Mouse (Mus musculus) midbrain, embryonic 13.5 days (tissue): ENCODE results near the gene Hus1b. TPM values are rescaled to one million over a fixed set of nuclear protein-coding genes. Genes with fewer than 3 reads are reported as not detected.

Source experiments
- ATAC-seq: fragments of 200-750 bp; cut with Nextera tagmentation; 2 replicates; pipeline ENCODE4 v1.8.0; 2017; ENCODE audit warnings: mild to moderate bottlenecking, moderate TSS enrichment, moderate library complexity
- H3K27ac ChIP-seq: fragments of 300-500 bp; sonication (generic); 2 replicates; pipeline ENCODE4 v1.5.1; 2015; ENCODE audit warnings: inconsistent platforms, mild to moderate bottlenecking, moderate library complexity
- H3K27me3 ChIP-seq: fragments of 300-500 bp; sonication (generic); 2 replicates; pipeline ENCODE4 v1.6.1; 2015; ENCODE audit warnings: mild to moderate bottlenecking, inconsistent platforms
- H3K36me3 ChIP-seq: fragments of 300-500 bp; sonication (generic); 2 replicates; pipeline ENCODE4 v1.6.1; 2015; ENCODE audit warnings: mild to moderate bottlenecking, inconsistent platforms
- H3K4me1 ChIP-seq: fragments of 300-500 bp; sonication (generic); replicated peaks from 2 replicates; pipeline ENCODE4 v1.6.1; 2015; ENCODE audit warnings: inconsistent platforms
- H3K4me2 ChIP-seq: fragments of 300-500 bp; sonication (generic); replicated peaks from 2 replicates; pipeline ENCODE4 v1.6.1; 2015; ENCODE audit warnings: moderate library complexity, mild to moderate bottlenecking, inconsistent platforms
- H3K4me3 ChIP-seq: fragments of 300-500 bp; sonication (generic); replicated peaks from 2 replicates; pipeline ENCODE4 v1.5.1; 2015; ENCODE audit warnings: mild to moderate bottlenecking, inconsistent platforms
- H3K9ac ChIP-seq: fragments of 300-500 bp; sonication (generic); replicated peaks from 2 replicates; pipeline ENCODE4 v1.6.1; 2015; ENCODE audit warnings: mild to moderate bottlenecking, inconsistent platforms
- H3K9me3 ChIP-seq: fragments of 300-500 bp; sonication (generic); 2 replicates; pipeline ENCODE4 v1.6.1; 2016; ENCODE audit warnings: mild to moderate bottlenecking, inconsistent platforms
- WGBS: fragments of 180-500 bp; shearing (Covaris S2); methylation state at CpG from one replicate; pipeline ENCODE4 v1.1.7; 2015; 5-methylcytosine and 5-hydroxymethylcytosine counted together
- polyA plus RNA-seq: library from polyadenylated mRNA; unstranded; fragments of >200 nt; fragmentation: Nextera tagmentation; extraction: Ambion mirVana; gene quantifications from 2 replicates; pipeline ENCODE4 v1.2.1, GENCODE M21; 2015

Hus1b gene
- polyA plus RNA-seq, 1 experiment from 2014 or later, result not detected

- Histone ChIP-seq H3K4me1 (peaks cover 14% of the 10 kb centered on the region), H3K27me3 (no peaks in the 10 kb centered on the region), H3K4me2 (peak overlapping the region; percentile 68), H3K9ac (peak overlapping the region; percentile 83), H3K4me3 (peak overlapping the region; percentile 70), H3K27ac (no peak overlapping the region), H3K36me3 (no peaks in the 10 kb centered on the region), H3K9me3 (no peaks in the 10 kb centered on the region)
- peak; percentile 74 for ATAC-seq
- 21% methylated on average over 5 of the region's 5 CpGs for WGBS
These were observed 26.7 kb upstream of the Hus1b start for GRCm38 (mm10) chr13:30974247-30974630.

- peak; percentile 99 for ATAC-seq
- Histone ChIP-seq H3K9ac (peak within 1 kb of the TSS; percentile 83), H3K27me3 (no peaks in the 10 kb centered on the region), H3K4me1 (peaks cover 14% of the 10 kb centered on the region), H3K9me3 (no peaks in the 10 kb centered on the region), H3K4me2 (peak within 1 kb of the TSS; percentile 68), H3K36me3 (no peaks in the 10 kb centered on the region), H3K4me3 (peak within 1 kb of the TSS; percentile 70), H3K27ac (peak within 1 kb of the TSS; percentile 88)
- under 1% methylated on average over 54 of the region's 54 CpGs for WGBS
These were observed 26.1 kb upstream of the Hus1b start, which contains the start of the genes Exoc2 and Gm5447 for GRCm38 (mm10) chr13:30973501-30974246. Exoc2 (minus strand) TSS chr13:30974093. Gm5447 (plus strand) TSS chr13:30974204.

GRCm38 (mm10) chr13:30972102-30972501 lies 24.5 kb upstream of the Hus1b start:
- WGBS, result 95% methylated on average over 2 of the region's 2 CpGs
- H3K9me3 ChIP-seq, result no peaks in the 10 kb centered on the region
- no peaks in the 10 kb centered on the region for H3K36me3 ChIP-seq
- no peak for ATAC-seq
- no peak overlapping the region for H3K4me2 ChIP-seq
- peaks cover 16% of the 10 kb centered on the region for H3K4me1 ChIP-seq
- no peak overlapping the region for H3K4me3 ChIP-seq
- no peak overlapping the region for H3K9ac ChIP-seq
- H3K27ac ChIP-seq, result no peak overlapping the region
- no peaks in the 10 kb centered on the region for H3K27me3 ChIP-seq

- H3K4me3 ChIP-seq, result no peak overlapping the region
- H3K4me1 ChIP-seq, result peaks cover 26% of the 10 kb centered on the region
- no peaks in the 10 kb centered on the region for H3K27me3 ChIP-seq
- 92% methylated on average over 3 of the region's 3 CpGs for WGBS
- no peaks in the 10 kb centered on the region for H3K36me3 ChIP-seq
- no peak overlapping the region for H3K4me2 ChIP-seq
- ATAC-seq, result no peak
- no peak overlapping the region for H3K9ac ChIP-seq
- no peaks in the 10 kb centered on the region for H3K9me3 ChIP-seq
- no peak overlapping the region for H3K27ac ChIP-seq
These were observed 23.5 kb upstream of the Hus1b start for GRCm38 (mm10) chr13:30971047-30971446.

GRCm38 (mm10) chr13:30968311-30968710 lies 20.8 kb upstream of the Hus1b start:
- Histone ChIP-seq H3K9me3 (no peaks in the 10 kb centered on the region), H3K36me3 (no peaks in the 10 kb centered on the region), H3K27ac (no peak overlapping the region), H3K4me1 (peaks cover 24% of the 10 kb centered on the region), H3K4me2 (no peak overlapping the region), H3K27me3 (no peaks in the 10 kb centered on the region), H3K4me3 (no peak overlapping the region), H3K9ac (no peak overlapping the region)
- no peak for ATAC-seq
- WGBS, result 65% methylated on average over 4 of the region's 4 CpGs

- H3K27ac ChIP-seq, result no peak overlapping the region
- peak overlapping the region; percentile 55; the same call in 1 of the 2 replicates for H3K9ac ChIP-seq
- H3K4me3 ChIP-seq, result peak overlapping the region; percentile 12; the same call in 1 of the 2 replicates
- 8% methylated on average over 10 of the region's 10 CpGs for WGBS
- H3K27me3 ChIP-seq, result no peaks in the 10 kb centered on the region
- peaks cover 16% of the 10 kb centered on the region for H3K4me1 ChIP-seq
- H3K36me3 ChIP-seq, result no peaks in the 10 kb centered on the region
- peak; percentile 82 for ATAC-seq
- H3K9me3 ChIP-seq, result no peaks in the 10 kb centered on the region
- peak overlapping the region; percentile 45 for H3K4me2 ChIP-seq
These were observed 18.9 kb upstream of the Hus1b start for GRCm38 (mm10) chr13:30966507-30966911.

GRCm38 (mm10) chr13:30961932-30962331 lies 14.4 kb upstream of the Hus1b start:
- 64% methylated on average over 2 of the region's 2 CpGs for WGBS
- no peaks in the 10 kb centered on the region for H3K9me3 ChIP-seq
- H3K9ac ChIP-seq, result no peak overlapping the region
- H3K27ac ChIP-seq, result no peak overlapping the region
- no peak overlapping the region for H3K4me3 ChIP-seq
- no peaks in the 10 kb centered on the region for H3K27me3 ChIP-seq
- H3K4me1 ChIP-seq, result peaks cover 21% of the 10 kb centered on the region
- ATAC-seq, result no peak
- no peak overlapping the region for H3K4me2 ChIP-seq
- peaks cover 5% of the 10 kb centered on the region; the same call in 1 of the 2 replicates for H3K36me3 ChIP-seq

GRCm38 (mm10) chr13:30960714-30961113 lies 13.2 kb upstream of the Hus1b start:
- no peak overlapping the region for H3K4me2 ChIP-seq
- H3K9me3 ChIP-seq, result no peaks in the 10 kb centered on the region
- H3K27me3 ChIP-seq, result no peaks in the 10 kb centered on the region
- no peak overlapping the region for H3K4me3 ChIP-seq
- H3K4me1 ChIP-seq, result peaks cover 11% of the 10 kb centered on the region; the same call in 1 of the 2 replicates
- peaks cover 5% of the 10 kb centered on the region; the same call in 1 of the 2 replicates for H3K36me3 ChIP-seq
- no peak overlapping the region for H3K27ac ChIP-seq
- no peak for ATAC-seq
- H3K9ac ChIP-seq, result no peak overlapping the region
- WGBS, result 95% methylated on average over 2 of the region's 2 CpGs

- H3K4me2 ChIP-seq, result no peak overlapping the region
- 81% methylated on average over 1 of the region's 1 CpGs for WGBS
- H3K4me1 ChIP-seq, result no peaks in the 10 kb centered on the region
- no peak for ATAC-seq
- no peaks in the 10 kb centered on the region for H3K36me3 ChIP-seq
- H3K27ac ChIP-seq, result no peak overlapping the region
- no peaks in the 10 kb centered on the region for H3K27me3 ChIP-seq
- no peak overlapping the region for H3K4me3 ChIP-seq
- no peaks in the 10 kb centered on the region for H3K9me3 ChIP-seq
- H3K9ac ChIP-seq, result no peak overlapping the region
These were observed 6.0 kb upstream of the Hus1b start for GRCm38 (mm10) chr13:30953580-30953979.

GRCm38 (mm10) chr13:30952044-30952443 lies 4.5 kb upstream of the Hus1b start:
- H3K27ac ChIP-seq, result no peak overlapping the region
- H3K4me2 ChIP-seq, result no peak overlapping the region
- no peaks in the 10 kb centered on the region for H3K9me3 ChIP-seq
- H3K9ac ChIP-seq, result no peak overlapping the region
- peaks cover 4% of the 10 kb centered on the region; the same call in 1 of the 2 replicates for H3K36me3 ChIP-seq
- H3K4me1 ChIP-seq, result no peaks in the 10 kb centered on the region
- ATAC-seq, result no peak
- no peak overlapping the region for H3K4me3 ChIP-seq
- 91% methylated on average over 2 of the region's 2 CpGs for WGBS
- no peaks in the 10 kb centered on the region for H3K27me3 ChIP-seq

GRCm38 (mm10) chr13:30949181-30949580 lies 1.6 kb upstream of the Hus1b start:
- 97% methylated on average over 9 of the region's 9 CpGs for WGBS
- ATAC-seq, result no peak
- Histone ChIP-seq H3K9me3 (no peaks in the 10 kb centered on the region), H3K27ac (no peak overlapping the region), H3K4me2 (no peak overlapping the region), H3K36me3 (peaks cover 5% of the 10 kb centered on the region; the same call in 1 of the 2 replicates), H3K4me1 (no peaks in the 10 kb centered on the region), H3K9ac (no peak overlapping the region), H3K27me3 (no peaks in the 10 kb centered on the region), H3K4me3 (no peak overlapping the region)

- WGBS, result 95% methylated on average over 15 of the region's 15 CpGs
- ATAC-seq, result no peak
- Histone ChIP-seq H3K27ac (no peak overlapping the region), H3K4me2 (no peak overlapping the region), H3K36me3 (peaks cover 5% of the 10 kb centered on the region; the same call in 1 of the 2 replicates), H3K4me3 (no peak overlapping the region), H3K9me3 (no peaks in the 10 kb centered on the region), H3K4me1 (no peaks in the 10 kb centered on the region), H3K9ac (no peak overlapping the region), H3K27me3 (no peaks in the 10 kb centered on the region)
These were observed 430 bp downstream of the Hus1b start for GRCm38 (mm10) chr13:30947129-30947528.
